Mouse (Mus musculus): ENCODE results near the gene Aloxe3.

DNA sequence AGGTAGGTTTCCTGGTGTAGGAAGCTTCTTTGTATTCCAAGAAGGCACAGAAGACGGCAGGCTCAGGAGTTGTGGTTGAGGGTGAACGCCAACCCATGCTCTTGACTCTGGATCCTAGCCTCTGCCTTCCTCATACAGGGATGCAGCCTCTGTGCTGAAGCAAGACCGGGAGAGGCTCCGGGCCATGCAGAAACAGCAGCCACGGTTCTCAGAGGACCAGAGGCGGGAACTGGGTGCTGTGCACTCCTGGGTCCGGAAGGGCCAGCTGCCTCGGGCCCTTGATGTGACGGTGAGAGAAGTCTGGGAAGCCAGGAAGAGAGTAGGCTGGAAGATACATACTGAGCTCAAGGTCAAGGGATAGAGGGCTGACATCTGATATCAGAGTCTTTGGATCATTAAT is 17.5 kb upstream of the Aloxe3 start:
- TF ChIP-seq POLR2A (IDR thresholded peaks at IDR 0.05; ENCODE audit: insufficient read length, low read depth): no peak
- no peak for TF ChIP-seq USF1 (IDR thresholded peaks at IDR 0.05; ENCODE audit: low read depth)

All from myocyte (in vitro differentiated cells).